Mouse (Mus musculus): Measurements from ENCODE around the gene Rpl18. TPM values are rescaled to one million over a fixed set of nuclear protein-coding genes. Genes with fewer than 3 reads are reported as not detected.

The Rpl18 gene
- polyA plus RNA-seq, 1 experiment from 2014 or later = 1,132 TPM

GRCm38 (mm10) chr7:45685811-45686210, 29.4 kb upstream of the Rpl18 start:
- Histone ChIP-seq H3K4me2 (no peak overlapping the region), H3K9me3 (replicated peaks) (no peaks in the 10 kb centered on the region), H3K27me3 (0 out of 2 replicates have a peak, but pooled peaks cover 3% of the 10 kb centered on the region), H3K4me3 (replicated peaks) (no peak overlapping the region), H3K4me1 (peaks cover 53% of the 10 kb centered on the region), H3K27ac (no peak overlapping the region), H3K9ac (no peak overlapping the region), H3K36me3 (no peaks in the 10 kb centered on the region)
- no peak for ATAC-seq (replicated peaks; ENCODE audit: low FRiP score)
- WGBS = 47% methylated on average over 10 of the region's 10 CpGs

GRCm38 (mm10) chr7:45686841-45687240, 28.4 kb upstream of the Rpl18 start:
- no peak overlapping the region for H3K4me2 ChIP-seq
- H3K9me3 ChIP-seq (replicated peaks) = no peaks in the 10 kb centered on the region
- H3K27me3 ChIP-seq = 0 out of 2 replicates have a peak, but pooled peaks cover 3% of the 10 kb centered on the region
- no peaks in the 10 kb centered on the region for H3K36me3 ChIP-seq
- 70% methylated on average over 3 of the region's 3 CpGs for WGBS
- ATAC-seq (replicated peaks; ENCODE audit: low FRiP score) = no peak
- no peak overlapping the region for H3K27ac ChIP-seq
- no peak overlapping the region for H3K4me3 ChIP-seq (replicated peaks)
- H3K9ac ChIP-seq = no peak overlapping the region
- H3K4me1 ChIP-seq = peaks cover 53% of the 10 kb centered on the region

- Histone ChIP-seq H3K4me3 (replicated peaks) (no peak overlapping the region), H3K9me3 (replicated peaks) (no peaks in the 10 kb centered on the region), H3K27me3 (0 out of 2 replicates have a peak, but pooled peaks cover 3% of the 10 kb centered on the region), H3K36me3 (no peaks in the 10 kb centered on the region), H3K4me2 (no peak overlapping the region), H3K9ac (0 out of 2 replicates have a peak overlapping the region, but pooled peaks have one; percentile 0), H3K4me1 (peaks cover 36% of the 10 kb centered on the region), H3K27ac (peak overlapping the region; percentile 25; the same call in 1 of the 2 replicates)
- 37% methylated on average over 6 of the region's 6 CpGs for WGBS
- ATAC-seq (replicated peaks; ENCODE audit: low FRiP score) = no peak
Measured at GRCm38 (mm10) chr7:45689099-45689498, 26.2 kb upstream of the Rpl18 start.

GRCm38 (mm10) chr7:45689800-45690199, 25.5 kb upstream of the Rpl18 start:
- no peak overlapping the region for H3K9ac ChIP-seq
- no peak overlapping the region for H3K4me3 ChIP-seq (replicated peaks)
- 0 out of 2 replicates have a peak, but pooled peaks cover 3% of the 10 kb centered on the region for H3K27me3 ChIP-seq
- H3K9me3 ChIP-seq (replicated peaks) = no peaks in the 10 kb centered on the region
- H3K4me2 ChIP-seq = no peak overlapping the region
- no peak for ATAC-seq (replicated peaks; ENCODE audit: low FRiP score)
- H3K36me3 ChIP-seq = no peaks in the 10 kb centered on the region
- no peak overlapping the region for H3K27ac ChIP-seq
- peaks cover 35% of the 10 kb centered on the region for H3K4me1 ChIP-seq
- WGBS = 32% methylated on average over 11 of the region's 11 CpGs

- no peak for ATAC-seq (replicated peaks; ENCODE audit: low FRiP score)
- no peaks in the 10 kb centered on the region for H3K27me3 ChIP-seq
- 75% methylated on average over 2 of the region's 2 CpGs for WGBS
- no peaks in the 10 kb centered on the region for H3K9me3 ChIP-seq (replicated peaks)
- no peak overlapping the region for H3K27ac ChIP-seq
- H3K4me3 ChIP-seq (replicated peaks) = no peak overlapping the region
- no peak overlapping the region for H3K4me2 ChIP-seq
- H3K9ac ChIP-seq = no peak overlapping the region
- H3K4me1 ChIP-seq = peaks cover 20% of the 10 kb centered on the region
- H3K36me3 ChIP-seq = no peaks in the 10 kb centered on the region
Measured at GRCm38 (mm10) chr7:45692364-45692763, 22.9 kb upstream of the Rpl18 start.

- WGBS = 93% methylated on average over 50 of the region's 50 CpGs
- no peak; the same call in 1 of the 2 replicates for ATAC-seq (replicated peaks; ENCODE audit: low FRiP score)
- Histone ChIP-seq H3K36me3 (no peaks in the 10 kb centered on the region), H3K4me2 (no peak within 1 kb of the TSS), H3K4me3 (replicated peaks) (no peak within 1 kb of the TSS), H3K27ac (no peak within 1 kb of the TSS), H3K9ac (no peak within 1 kb of the TSS), H3K4me1 (peaks cover 14% of the 10 kb centered on the region), H3K9me3 (replicated peaks) (no peaks in the 10 kb centered on the region), H3K27me3 (peaks cover 13% of the 10 kb centered on the region)
Measured at GRCm38 (mm10) chr7:45693921-45694591, 21.2 kb upstream of the Rpl18 start, which contains the start of gene Sec1. Gene Sec1, minus strand, starts transcription at chr7:45694402.

- Histone ChIP-seq H3K9ac (no peak overlapping the region), H3K36me3 (no peaks in the 10 kb centered on the region), H3K9me3 (replicated peaks) (no peaks in the 10 kb centered on the region), H3K27ac (no peak overlapping the region), H3K27me3 (peaks cover 23% of the 10 kb centered on the region), H3K4me1 (peaks cover 13% of the 10 kb centered on the region), H3K4me2 (no peak overlapping the region), H3K4me3 (replicated peaks) (no peak overlapping the region)
- no peak for ATAC-seq (replicated peaks; ENCODE audit: low FRiP score)
- WGBS = 14% methylated on average over 6 of the region's 6 CpGs
Measured at GRCm38 (mm10) chr7:45695098-45695497, 20.2 kb upstream of the Rpl18 start.

GRCm38 (mm10) chr7:45697894-45698293, 17.4 kb upstream of the Rpl18 start:
- Histone ChIP-seq H3K9ac (no peak overlapping the region), H3K36me3 (no peaks in the 10 kb centered on the region), H3K4me2 (no peak overlapping the region), H3K4me1 (peaks cover 25% of the 10 kb centered on the region), H3K27me3 (peaks cover 29% of the 10 kb centered on the region), H3K27ac (no peak overlapping the region), H3K4me3 (replicated peaks) (no peak overlapping the region), H3K9me3 (replicated peaks) (no peaks in the 10 kb centered on the region)
- no peak for ATAC-seq (replicated peaks; ENCODE audit: low FRiP score)
- 84% methylated on average over 5 of the region's 7 CpGs for WGBS

GRCm38 (mm10) chr7:45699523-45700141, 15.6 kb upstream of the Rpl18 start, which contains the start of gene Car11:
Gene Car11, plus strand, starts transcription at chr7:45699843.
- peaks cover 40% of the 10 kb centered on the region for H3K4me1 ChIP-seq
- H3K9me3 ChIP-seq (replicated peaks) = no peaks in the 10 kb centered on the region
- 2% methylated on average over 36 of the region's 36 CpGs for WGBS
- no peaks in the 10 kb centered on the region for H3K36me3 ChIP-seq
- peaks cover 29% of the 10 kb centered on the region for H3K27me3 ChIP-seq
- H3K27ac ChIP-seq = no peak within 1 kb of the TSS
- ATAC-seq (replicated peaks; ENCODE audit: low FRiP score) = no peak
- H3K9ac ChIP-seq = peak within 1 kb of the TSS; percentile 47
- H3K4me3 ChIP-seq (replicated peaks) = peak within 1 kb of the TSS; percentile 50
- peak within 1 kb of the TSS; percentile 95 for H3K4me2 ChIP-seq

- Histone ChIP-seq H3K9ac (peak overlapping the region; percentile 47), H3K36me3 (no peaks in the 10 kb centered on the region), H3K4me1 (peaks cover 44% of the 10 kb centered on the region), H3K9me3 (replicated peaks) (no peaks in the 10 kb centered on the region), H3K4me3 (replicated peaks) (peak overlapping the region; percentile 50), H3K4me2 (peak overlapping the region; percentile 95), H3K27ac (0 out of 2 replicates have a peak overlapping the region, but pooled peaks have one; percentile 64), H3K27me3 (peaks cover 29% of the 10 kb centered on the region)
- WGBS = under 1% methylated on average over 20 of the region's 20 CpGs
- ATAC-seq (replicated peaks; ENCODE audit: low FRiP score) = peak; percentile 16; the same call in 1 of the 2 replicates
Measured at GRCm38 (mm10) chr7:45700301-45701015, 14.8 kb upstream of the Rpl18 start.

- no peaks in the 10 kb centered on the region for H3K9me3 ChIP-seq (replicated peaks)
- no peaks in the 10 kb centered on the region for H3K36me3 ChIP-seq
- ATAC-seq (replicated peaks; ENCODE audit: low FRiP score) = no peak
- H3K9ac ChIP-seq = peak overlapping the region; percentile 26; the same call in 1 of the 2 replicates
- peak overlapping the region; percentile 95 for H3K4me2 ChIP-seq
- H3K27me3 ChIP-seq = peaks cover 29% of the 10 kb centered on the region
- peak overlapping the region; percentile 64 for H3K27ac ChIP-seq
- peaks cover 50% of the 10 kb centered on the region for H3K4me1 ChIP-seq
- 25% methylated on average over 11 of the region's 11 CpGs for WGBS
- peak overlapping the region; percentile 50 for H3K4me3 ChIP-seq (replicated peaks)
Measured at GRCm38 (mm10) chr7:45701072-45701471, 14.2 kb upstream of the Rpl18 start.

Measured in kidney, embryonic 15.5 days (tissue).